Mouse (Mus musculus): ENCODE measurements at regions not wholly inside any gene's neighbourhood (a gene's known extent, or its start where the extent isn't known, plus 50 kb on each side); places are given as distances from the start of the nearest gene placed in this dataset.
A peak's percentile ranks its signal among the peaks of the same experiment; 100 is the strongest.

DNA sequence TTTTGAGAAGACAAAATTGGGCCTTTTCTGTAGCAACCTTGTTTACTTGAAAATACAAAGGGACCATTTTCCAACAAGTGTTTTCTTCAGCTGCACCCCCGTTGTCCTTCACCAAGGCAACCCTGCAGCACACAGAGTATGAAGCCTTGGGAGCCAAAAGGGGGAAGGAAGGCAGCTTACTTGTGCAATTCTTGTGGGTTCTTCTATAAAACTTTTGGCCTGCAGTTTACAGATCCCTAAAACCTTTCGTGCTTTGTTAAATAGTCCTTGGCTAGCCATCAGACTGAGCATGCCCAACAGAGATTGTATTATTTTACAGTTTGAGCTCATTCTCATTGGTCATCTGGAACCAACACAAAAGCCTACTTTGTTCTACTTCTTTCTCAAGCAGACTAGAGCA is 140.6 kb upstream of the H2al1a start:
- DNase-seq (ENCODE audit: low spot score in 2 of 2): no peak

DNA sequence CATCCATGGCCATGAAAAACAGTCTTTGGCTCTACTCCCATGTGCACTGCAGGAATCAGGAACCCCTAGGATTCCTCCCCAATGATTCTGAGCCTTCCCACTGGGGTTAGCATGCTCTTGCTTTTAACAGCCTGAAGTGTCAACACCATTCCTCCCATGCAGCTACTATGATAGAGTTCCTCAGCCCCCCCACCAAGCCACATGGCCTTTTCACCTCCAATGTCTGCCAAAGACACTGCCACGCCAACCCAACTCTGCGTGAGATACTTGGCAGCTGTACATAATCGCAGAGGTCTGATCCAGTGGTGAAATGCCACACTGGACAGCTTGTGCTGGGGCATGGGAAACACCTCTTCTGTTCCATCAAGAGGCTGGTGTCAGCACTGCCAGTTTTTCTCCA is 128.6 kb upstream of the H2al1a start:
- no peak for DNase-seq (ENCODE audit: low spot score in 2 of 2)

DNA sequence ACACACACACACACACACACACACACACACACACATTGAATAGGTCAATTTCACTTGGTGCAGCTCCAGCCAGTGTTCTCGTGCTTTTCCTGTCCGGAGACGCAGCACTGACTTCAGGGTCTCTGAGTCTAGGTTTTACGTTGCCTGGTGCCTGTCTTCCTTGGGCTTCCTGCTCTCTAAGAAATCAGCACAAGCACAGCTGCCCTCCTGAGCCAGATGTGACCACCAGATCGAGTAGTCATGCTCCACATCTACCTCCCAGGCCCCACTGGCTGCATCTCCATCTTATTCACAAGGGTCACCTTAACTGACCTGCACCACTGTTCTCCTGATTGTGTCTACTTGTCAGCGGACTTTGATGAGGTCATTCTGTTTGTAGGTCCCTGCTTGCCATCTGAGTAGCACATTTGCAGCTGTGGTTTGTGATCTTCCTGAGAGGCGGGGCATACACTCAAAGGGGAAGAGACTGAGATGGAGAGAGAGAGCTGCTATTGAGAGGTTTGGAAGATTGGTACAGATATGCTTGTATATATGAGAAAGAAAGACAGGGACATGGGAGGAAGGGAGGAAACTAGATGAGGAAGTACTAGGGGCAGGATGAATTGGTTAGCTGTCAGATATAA is 118.8 kb upstream of the H2al1a start:
- DNase-seq (ENCODE audit: low spot score in 2 of 2): no peak

DNA sequence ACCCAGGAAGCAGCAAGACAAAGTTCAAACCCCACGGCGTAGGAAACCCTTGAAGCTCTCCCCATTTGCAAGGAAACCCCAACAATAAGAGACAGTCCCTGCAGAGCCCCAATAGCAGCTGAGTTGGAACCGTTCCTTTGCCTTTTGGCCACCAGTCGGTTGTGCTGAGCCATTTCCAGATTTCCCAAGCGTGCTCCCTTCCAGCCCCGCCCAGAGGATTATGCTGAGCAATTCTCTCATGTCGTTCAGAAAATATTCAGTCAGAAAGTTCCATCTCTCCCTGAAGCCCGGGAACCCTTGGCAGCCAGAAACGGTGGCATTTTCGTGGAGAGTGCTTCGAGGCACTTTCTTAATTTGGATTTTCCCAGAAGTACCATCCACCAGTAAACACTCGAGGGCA is 117.2 kb upstream of the H2al1a start:
- peak; percentile 12 to 26 for DNase-seq (ENCODE audit: low spot score in 2 of 2)

DNA sequence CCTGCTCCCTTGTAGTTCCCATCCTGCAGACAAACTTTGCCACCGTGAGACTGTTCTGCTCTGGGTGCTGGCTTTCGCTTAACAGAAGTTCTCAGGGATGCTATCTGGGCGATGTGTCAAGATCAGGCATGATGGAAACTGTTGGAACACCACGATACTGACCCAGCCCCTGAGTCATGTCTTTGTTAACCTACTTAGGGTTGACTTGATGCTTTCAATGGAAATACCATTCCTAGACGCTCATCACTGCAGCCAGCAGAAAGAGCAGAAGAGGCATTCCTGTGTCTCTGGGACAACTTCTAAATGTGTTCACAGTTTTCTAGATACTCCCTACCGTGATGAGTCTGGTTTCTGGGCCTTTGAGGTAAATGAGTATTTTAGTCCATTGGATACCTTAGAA is 108.2 kb upstream of the H2al1a start:
- DNase-seq (ENCODE audit: low spot score in 2 of 2): no peak

DNA sequence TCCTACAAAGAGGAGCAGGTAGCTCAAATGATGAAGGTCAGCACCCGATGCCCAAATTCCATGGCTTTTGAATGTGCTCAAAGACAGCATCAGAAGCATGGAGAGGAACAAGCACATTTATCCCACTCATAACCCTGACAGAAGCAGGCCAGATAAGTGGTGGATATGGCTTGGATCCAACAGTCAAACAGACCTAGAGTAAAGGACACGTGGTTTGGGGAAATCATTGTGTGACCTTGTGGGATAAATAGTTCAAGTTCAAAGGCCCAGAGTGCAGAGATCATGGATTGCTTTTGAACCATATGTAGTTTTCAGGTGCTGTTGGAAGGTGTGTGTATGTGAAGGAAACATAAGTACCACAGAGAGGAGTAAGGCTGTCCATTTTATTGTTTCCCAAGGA is 94.9 kb upstream of the H2al1a start:
- no peak for DNase-seq (ENCODE audit: low spot score in 2 of 2)

DNA sequence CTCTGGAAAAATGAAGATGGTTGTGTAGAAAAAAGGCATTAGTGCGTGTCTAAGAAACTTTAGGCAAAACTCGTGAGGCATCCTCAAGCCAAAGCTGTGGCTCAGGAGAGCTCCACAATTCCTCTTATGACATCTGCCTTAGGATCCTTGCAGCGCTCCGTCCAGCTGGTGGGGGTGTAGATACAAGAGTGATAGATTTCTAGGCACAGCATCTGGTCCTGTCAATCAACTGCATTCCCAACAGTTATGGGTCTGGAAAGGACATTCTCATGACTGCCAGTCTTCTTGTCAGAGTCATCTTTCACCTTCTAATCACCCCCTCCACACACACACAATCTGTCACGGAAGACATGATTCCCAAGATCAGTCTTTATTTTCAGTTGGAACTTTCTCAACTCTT is 89.2 kb upstream of the H2al1a start:
- DNase-seq (ENCODE audit: low spot score in 2 of 2): no peak

DNA sequence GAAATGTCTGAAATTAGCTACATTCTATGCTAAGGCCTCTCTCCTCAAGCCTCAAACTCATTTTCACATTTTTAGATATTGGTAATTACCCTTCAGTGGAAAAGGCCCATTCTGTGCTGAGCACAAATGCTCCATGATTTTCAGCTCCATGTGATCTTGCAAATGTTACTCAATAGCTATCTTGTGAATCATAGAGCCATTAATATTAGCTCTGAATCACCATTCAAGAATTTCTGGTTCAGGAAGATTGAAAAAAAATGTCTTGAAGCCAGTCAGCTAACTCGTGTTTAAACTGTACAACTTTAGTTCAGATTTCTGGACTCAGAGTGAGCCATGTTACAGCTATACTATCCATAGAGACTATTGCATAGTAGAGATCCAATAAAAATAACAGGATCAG is 86.2 kb upstream of the H2al1a start:
- no peak for DNase-seq (ENCODE audit: low spot score in 2 of 2)

DNA sequence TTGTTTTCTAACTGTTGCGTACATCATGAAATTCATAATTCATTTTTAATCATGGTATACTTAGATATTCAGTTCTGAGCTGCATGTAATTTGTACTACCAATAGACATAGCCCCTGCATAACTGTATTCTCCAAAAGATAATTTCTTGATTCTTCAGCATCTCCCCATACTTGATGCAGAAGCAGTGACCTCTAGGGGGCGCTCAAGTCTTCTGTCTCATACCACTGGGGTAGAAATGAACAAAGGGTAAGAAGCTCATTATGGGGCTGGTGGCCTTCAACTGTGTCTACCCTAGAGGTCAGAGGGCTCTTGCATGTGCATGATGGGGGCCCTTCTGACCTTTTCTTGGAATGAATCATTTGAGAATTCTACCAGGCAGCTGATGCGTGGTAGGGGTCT is 85.6 kb upstream of the H2al1a start:
- DNase-seq (ENCODE audit: low spot score in 2 of 2): peak; percentile 17 to 36

DNA sequence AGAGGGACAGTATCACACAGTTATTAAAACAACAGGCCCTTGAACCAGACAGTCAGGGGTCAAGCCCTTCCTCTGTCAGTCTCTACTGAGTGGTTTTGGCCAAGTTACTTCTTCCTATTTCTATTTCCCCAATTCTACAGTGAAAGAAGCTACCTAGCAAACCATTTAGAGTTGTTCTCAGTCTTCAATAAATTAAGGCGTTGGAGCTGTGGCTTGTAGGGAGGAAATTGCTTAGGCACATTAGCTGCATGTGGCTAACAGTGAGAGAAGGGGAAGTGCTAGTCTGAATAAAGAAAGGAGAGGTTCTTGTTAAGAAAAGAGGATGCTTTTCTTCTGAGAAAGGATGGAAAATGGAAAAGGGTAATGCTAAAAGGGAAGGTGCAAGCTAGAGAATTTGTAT is 60.0 kb upstream of the H2al1a start:
- DNase-seq (ENCODE audit: low spot score in 2 of 2): no peak

DNA sequence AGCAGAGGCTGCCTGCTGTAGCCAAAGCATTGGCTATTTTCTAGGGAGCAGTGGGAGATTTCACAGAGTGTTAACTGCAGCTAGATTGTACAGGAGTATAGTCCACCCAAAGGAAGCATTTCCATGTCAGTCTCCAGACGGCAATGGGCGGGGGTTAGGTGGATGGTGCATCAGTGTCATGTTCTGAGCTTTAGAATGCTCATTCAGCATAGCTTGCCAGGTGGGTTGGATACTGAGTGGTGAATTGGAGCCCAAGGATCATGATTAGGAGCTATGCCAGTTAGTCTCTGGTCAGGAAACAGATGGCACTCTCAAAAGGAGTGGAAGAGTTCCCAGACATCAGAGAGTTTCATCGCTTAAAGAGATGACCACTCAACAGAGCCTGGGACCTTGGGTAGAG is 53.5 kb upstream of the H2al1a start:
- DNase-seq (ENCODE audit: low spot score in 2 of 2): no peak

All from layer of hippocampus, postnatal 10 days (tissue).